Mouse (Mus musculus) erythroblast, embryonic 14.5 days (primary cell): Measurements from ENCODE around the gene Fuca1.

Source experiments
- GATA1 ChIP-seq: IDR thresholded peaks from 2 replicates; pipeline ENCODE4 v1.6.1; 2012; ENCODE audit warnings: low read length, inconsistent platforms, mixed read lengths
- TAL1 ChIP-seq: IDR thresholded peaks from 3 replicates; pipeline ENCODE4 v1.6.1; 2012; ENCODE audit warnings: low read length, inconsistent platforms, mixed read lengths

GRCm38 (mm10) chr4:135873526-135874202 is 46.9 kb upstream of the Fuca1 start, which contains the start of gene Pnrc2:
- TF ChIP-seq GATA1 = no peak
- TF ChIP-seq TAL1 = no peak
